Comparison of ENCODE assay signal across 8 mouse cellular contexts in the genomic region with DNA sequence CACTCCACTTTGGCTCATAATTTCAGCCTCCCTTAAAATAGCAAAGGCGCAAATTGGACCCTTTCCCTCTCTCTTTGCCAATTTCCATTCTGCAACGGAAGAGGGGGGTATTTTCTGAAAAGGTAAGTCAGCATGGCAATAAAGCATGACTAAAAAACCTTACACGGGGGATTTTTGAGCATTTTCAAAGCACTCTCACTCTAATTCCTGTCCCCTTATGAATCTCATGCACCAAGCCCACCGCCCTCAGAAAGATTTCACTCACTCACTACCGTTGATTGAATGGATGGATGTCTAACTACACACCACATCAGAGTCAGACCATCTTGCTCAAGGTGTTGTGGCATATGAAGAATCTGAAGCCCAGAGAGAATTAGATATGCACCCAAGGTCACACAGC. TPM values are rescaled to one million over a fixed set of nuclear protein-coding genes. Genes with fewer than 3 reads are reported as not detected.
DNase-seq lines count a peak whose midpoint lies in the region; ATAC-seq and TF ChIP-seq lines count a peak whose summit lies in the region.

Gene Hs6st2 (minus strand): TSS at position 101 of the 400 bp plus-strand sequence.

- H3K27me3 ChIP-seq in heart, adult 2 months (ENCODE audit: control insufficient read depth, insufficient read depth, low read length) = no peaks in the 10 kb centered on the region
- peaks cover 72% of the 10 kb centered on the region for H3K27me3 ChIP-seq in E14TG2a.4 (ENCODE audit: insufficient read depth, low read length)
- peaks cover 80% of the 10 kb centered on the region for H3K27me3 ChIP-seq in hindbrain, embryonic 10.5 days (ENCODE audit: insufficient read depth, poor library complexity, severe bottlenecking)
- H3K27me3 ChIP-seq in liver, embryonic 11.5 days (replicated peaks; ENCODE audit: control insufficient read depth, insufficient read depth, low read length) = peaks cover 55% of the 10 kb centered on the region
- no peaks in the 10 kb centered on the region for H3K27me3 ChIP-seq in thymus, adult 2 months (ENCODE audit: control insufficient read depth, insufficient read depth, low read length)

- no peak for ATAC-seq in liver, embryonic 11.5 days (replicated peaks; ENCODE audit: low FRiP score)

- TF ChIP-seq POLR2A in heart, adult 2 months (IDR thresholded peaks at IDR 0.05; ENCODE audit: insufficient read depth, low read depth, low read length) = no peak
- TF ChIP-seq POLR2A in thymus, adult 2 months (IDR thresholded peaks at IDR 0.05; ENCODE audit: control insufficient read depth, extremely low read depth, insufficient read depth, low read length, poor library complexity) = no peak

- H3K27ac ChIP-seq in heart, adult 2 months = no peak within 1 kb of the TSS
- peak within 1 kb of the TSS; percentile 88 for H3K27ac ChIP-seq in hindbrain, embryonic 10.5 days
- no peak within 1 kb of the TSS for H3K27ac ChIP-seq in liver, embryonic 11.5 days (ENCODE audit: low read depth, low read length)
- no peak within 1 kb of the TSS for H3K27ac ChIP-seq in thymus, adult 2 months (ENCODE audit: control insufficient read depth, insufficient read depth, low read length)

- peak within 1 kb of the TSS; percentile 65 for H3K4me2 ChIP-seq in liver, embryonic 11.5 days

- DNase-seq in heart, adult 2 months = no peak
- DNase-seq in heart, adult 8-10 months (ENCODE audit: low spot score) = no peak
- no peak for DNase-seq in hindbrain, embryonic 10.5 days (ENCODE audit: low spot score)
- no peak for DNase-seq in liver, embryonic 11.5 days (ENCODE audit: low spot score)
- DNase-seq in thymus, adult 2 months = no peak
- no peak for DNase-seq in adipocyte (ENCODE audit: low spot score)
- DNase-seq in adrenal gland, postnatal 36 days = no peak

- H3K9ac ChIP-seq in heart, adult 2 months (ENCODE audit: low read depth, low read length) = no peak within 1 kb of the TSS
- peak within 1 kb of the TSS; percentile 25; the same call in 1 of the 2 replicates for H3K9ac ChIP-seq in liver, embryonic 11.5 days (ENCODE audit: low read depth, low read length)

- H3K9me3 ChIP-seq in E14TG2a.4 (ENCODE audit: low read length) = no peaks in the 10 kb centered on the region
- H3K9me3 ChIP-seq in hindbrain, embryonic 10.5 days = no peaks in the 10 kb centered on the region; the same call in 1 of the 2 replicates
- no peaks in the 10 kb centered on the region for H3K9me3 ChIP-seq in liver, embryonic 11.5 days (ENCODE audit: control insufficient read depth, low read length)

- intact Hi-C loops in heart, adult 2 months (cut with DNase I) = loop anchor here (10.0 kb wide), 1 partner anchor 187 kb away; no protein-coding TSS in a partner anchor

- H3K4me1 ChIP-seq in heart, adult 2 months (ENCODE audit: control insufficient read depth, insufficient read depth, low read length) = no peaks in the 10 kb centered on the region
- H3K4me1 ChIP-seq in E14TG2a.4 (replicated peaks; ENCODE audit: low read depth, low read length) = peaks cover 14% of the 10 kb centered on the region; the same call in 1 of the 2 replicates
- H3K4me1 ChIP-seq in hindbrain, embryonic 10.5 days (replicated peaks) = peaks cover 18% of the 10 kb centered on the region
- no peaks in the 10 kb centered on the region for H3K4me1 ChIP-seq in liver, embryonic 11.5 days (replicated peaks; ENCODE audit: control insufficient read depth, insufficient read depth, low read length)
- H3K4me1 ChIP-seq in thymus, adult 2 months (replicated peaks; ENCODE audit: control insufficient read depth, insufficient read depth, low read length) = no peaks in the 10 kb centered on the region

- no peak for TF ChIP-seq CTCF in heart, adult 2 months (IDR thresholded peaks at IDR 0.05)
- TF ChIP-seq CTCF in E14TG2a.4 (conservative IDR thresholded peaks at IDR 0.05; ENCODE audit: low read length) = no peak
- TF ChIP-seq CTCF in thymus, adult 2 months (IDR thresholded peaks at IDR 0.05; ENCODE audit: borderline replicate concordance, control insufficient read depth, extremely low read depth, insufficient read depth, low read length, poor library complexity) = no peak

- no peak for TF ChIP-seq EP300 in heart, adult 2 months (IDR thresholded peaks at IDR 0.05; ENCODE audit: insufficient read depth, low read depth, low read length)

- WGBS in heart, adult 2 months = 33% methylated on average over 5 of the region's 5 CpGs
- 25% methylated on average over 5 of the region's 5 CpGs for WGBS in hindbrain, embryonic 10.5 days
- 21% methylated on average over 5 of the region's 5 CpGs for WGBS in liver, embryonic 11.5 days
- WGBS in thymus, adult 2 months = 20% methylated on average over 5 of the region's 5 CpGs

- peak within 1 kb of the TSS; percentile 43 for H3K4me3 ChIP-seq in heart, adult 2 months
- H3K4me3 ChIP-seq in E14TG2a.4 (replicated peaks; ENCODE audit: low read length) = peak within 1 kb of the TSS; percentile 77
- H3K4me3 ChIP-seq in hindbrain, embryonic 10.5 days = peak within 1 kb of the TSS; percentile 59
- peak within 1 kb of the TSS; percentile 45 for H3K4me3 ChIP-seq in liver, embryonic 11.5 days (ENCODE audit: low read depth, low read length)
- no peak within 1 kb of the TSS for H3K4me3 ChIP-seq in thymus, adult 2 months (ENCODE audit: control insufficient read depth, insufficient read depth, low read length)

- no peaks in the 10 kb centered on the region for H3K36me3 ChIP-seq in heart, adult 2 months (ENCODE audit: control insufficient read depth, insufficient read depth, low read length)
- no peaks in the 10 kb centered on the region for H3K36me3 ChIP-seq in E14TG2a.4 (ENCODE audit: insufficient read depth, low read length)
- H3K36me3 ChIP-seq in hindbrain, embryonic 10.5 days = no peaks in the 10 kb centered on the region
- H3K36me3 ChIP-seq in liver, embryonic 11.5 days (ENCODE audit: control insufficient read depth, insufficient read depth, low read length) = no peaks in the 10 kb centered on the region
- H3K36me3 ChIP-seq in thymus, adult 2 months (ENCODE audit: control insufficient read depth, insufficient read depth, low read length) = no peaks in the 10 kb centered on the region

- H3K79me2 ChIP-seq in heart, adult 2 months (replicated peaks; ENCODE audit: control insufficient read depth, insufficient read depth, low read length) = no peaks in the 10 kb centered on the region

RNA-seq across cellular contexts. Expression of gene Hs6st2, which starts in this region (rescaled TPM):
- total RNA-seq in heart, adult 2 months (2021) = under 1 TPM; 0.26 to 0.41 TPM
- 0.41 and 0.79 TPM in 2 replicates for polyA plus RNA-seq in heart, adult 2 months (2012; rRNA removed)
- under 1 TPM; 0.19 to 0.73 (median 0.27) TPM for total RNA-seq in heart, adult 8-10 months (2022)
- polyA plus RNA-seq in hindbrain, embryonic 10.5 days (2016; fragmentation: Nextera tagmentation; extraction: Ambion mirVana) = 16.6 and 18.2 TPM in 2 replicates
- 6.7 and 7.0 TPM in 2 replicates for polyA plus RNA-seq in liver, embryonic 11.5 days (2014; fragmentation: Nextera tagmentation; extraction: Ambion mirVana)
- polyA plus RNA-seq in thymus, adult 2 months (2012; rRNA removed) = 0.12 and 0.18 TPM in 2 replicates
- total RNA-seq in adrenal gland, postnatal 36 days (2021) = 1 to 10 TPM; 1.9 to 3.9 TPM
